Mouse (Mus musculus) midbrain, embryonic 15.5 days (tissue): Measurements from ENCODE around the gene Stbd1. TPM values are rescaled to one million over a fixed set of nuclear protein-coding genes. Genes with fewer than 3 reads are reported as not detected.

Source experiments
- ATAC-seq: fragments of 200-750 bp; cut with Nextera tagmentation; replicated peaks from 2 replicates; pipeline ENCODE4 v1.8.0; 2017; ENCODE audit warnings: moderate TSS enrichment
- H3K27ac ChIP-seq: fragments of 300-500 bp; sonication (generic); 2 replicates; pipeline ENCODE4 v1.5.1; 2015; ENCODE audit warnings: mild to moderate bottlenecking, inconsistent platforms
- H3K27me3 ChIP-seq: fragments of 300-500 bp; sonication (generic); replicated peaks from 2 replicates; pipeline ENCODE4 v1.6.1; 2015; ENCODE audit warnings: inconsistent platforms
- H3K36me3 ChIP-seq: fragments of 300-500 bp; sonication (generic); replicated peaks from 2 replicates; pipeline ENCODE4 v1.6.1; 2015; ENCODE audit warnings: inconsistent platforms
- H3K4me1 ChIP-seq: fragments of 300-500 bp; sonication (generic); 2 replicates; pipeline ENCODE4 v1.6.1; 2015; ENCODE audit warnings: inconsistent platforms
- H3K4me2 ChIP-seq: fragments of 300-500 bp; sonication (generic); 2 replicates; pipeline ENCODE4 v1.6.1; 2015; ENCODE audit warnings: inconsistent platforms, mild to moderate bottlenecking, moderate library complexity
- H3K4me3 ChIP-seq: fragments of 300-500 bp; sonication (generic); 2 replicates; pipeline ENCODE4 v1.5.1; 2015; ENCODE audit warnings: mild to moderate bottlenecking, inconsistent platforms
- H3K9ac ChIP-seq: fragments of 300-500 bp; sonication (generic); 2 replicates; pipeline ENCODE4 v1.6.1; 2015; ENCODE audit warnings: mild to moderate bottlenecking, inconsistent platforms
- H3K9me3 ChIP-seq: fragments of 300-500 bp; sonication (generic); 2 replicates; pipeline ENCODE4 v1.6.1; 2016; ENCODE audit warnings: inconsistent platforms
- WGBS: fragments of 180-500 bp; shearing (Covaris S2); methylation state at CpG from one replicate; pipeline ENCODE4 v1.1.7; 2015; ENCODE audit warnings: mixed read lengths; 5-methylcytosine and 5-hydroxymethylcytosine counted together
- polyA plus RNA-seq: library from polyadenylated mRNA; unstranded; fragments of >200 nt; fragmentation: Nextera tagmentation; extraction: Ambion mirVana; gene quantifications from 2 replicates; pipeline ENCODE4 v1.2.1, GENCODE M21; 2015

Gene Stbd1
- 4.8 and 6.1 TPM in 2 replicates for polyA plus RNA-seq

GRCm38 (mm10) chr5:92602691-92603690 is at the start of gene Stbd1:
Stbd1 (plus strand) TSS chr5:92603041.
- H3K9me3 ChIP-seq = no peaks in the 10 kb centered on the region
- H3K27me3 ChIP-seq = 0 out of 2 replicates have a peak, but pooled peaks cover 2% of the 10 kb centered on the region
- peak; percentile 93 for ATAC-seq
- H3K27ac ChIP-seq = no peak within 1 kb of the TSS
- peak within 1 kb of the TSS; percentile 94 for H3K4me2 ChIP-seq
- H3K36me3 ChIP-seq = no peaks in the 10 kb centered on the region
- peaks cover 5% of the 10 kb centered on the region; the same call in 1 of the 2 replicates for H3K4me1 ChIP-seq
- peak within 1 kb of the TSS; percentile 66 for H3K4me3 ChIP-seq
- peak within 1 kb of the TSS; percentile 65 for H3K9ac ChIP-seq
- WGBS = under 1% methylated on average over 64 of the region's 69 CpGs

DNA sequence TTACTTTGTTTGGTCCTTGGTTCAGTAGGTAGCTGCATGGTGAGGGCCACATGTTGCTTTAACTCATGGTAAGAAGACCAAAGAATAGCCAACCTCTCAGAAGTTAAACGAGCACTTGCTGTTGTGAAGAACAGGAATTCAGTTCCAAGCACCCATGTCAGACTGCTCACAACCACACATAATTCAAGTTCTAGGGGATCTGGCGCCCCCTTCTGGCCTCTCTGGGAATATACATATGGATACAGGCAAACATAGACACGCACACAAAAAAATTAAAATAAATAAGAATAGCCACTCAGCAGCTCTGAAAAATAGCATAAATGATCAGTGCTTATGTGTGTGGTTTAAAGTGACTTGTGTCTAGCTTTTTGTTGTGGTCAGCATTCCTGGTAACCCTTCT is 48.9 kb upstream of the Stbd1 start:
- no peaks in the 10 kb centered on the region for H3K4me1 ChIP-seq
- no peaks in the 10 kb centered on the region for H3K36me3 ChIP-seq
- no peak for ATAC-seq
- no peak overlapping the region for H3K4me2 ChIP-seq
- no peaks in the 10 kb centered on the region for H3K9me3 ChIP-seq
- no peak overlapping the region for H3K4me3 ChIP-seq
- no peak overlapping the region for H3K27ac ChIP-seq
- H3K27me3 ChIP-seq = no peaks in the 10 kb centered on the region
- no peak overlapping the region for H3K9ac ChIP-seq
- 76% methylated on average over 3 of the region's 3 CpGs for whole genome bisulfite sequencing

- H3K27me3 ChIP-seq = no peaks in the 10 kb centered on the region
- H3K4me1 ChIP-seq = no peaks in the 10 kb centered on the region
- no peak overlapping the region for H3K27ac ChIP-seq
- ATAC-seq = no peak
- H3K4me2 ChIP-seq = no peak overlapping the region
- H3K4me3 ChIP-seq = no peak overlapping the region
- WGBS = 78% methylated on average over 4 of the region's 4 CpGs
- H3K36me3 ChIP-seq = no peaks in the 10 kb centered on the region
- no peak overlapping the region for H3K9ac ChIP-seq
- H3K9me3 ChIP-seq = no peaks in the 10 kb centered on the region
Measured at GRCm38 (mm10) chr5:92554443-92554842, 48.4 kb upstream of the Stbd1 start.

GRCm38 (mm10) chr5:92554891-92555511 is 47.8 kb upstream of the Stbd1 start, which contains the start of gene Fam47e:
Fam47e (plus strand) TSS chr5:92555069.
- no peak within 1 kb of the TSS for H3K4me2 ChIP-seq
- no peaks in the 10 kb centered on the region for H3K36me3 ChIP-seq
- no peak; the same call in 1 of the 2 replicates for ATAC-seq
- H3K9ac ChIP-seq = no peak within 1 kb of the TSS
- no peaks in the 10 kb centered on the region for H3K4me1 ChIP-seq
- 72% methylated on average over 16 of the region's 16 CpGs for WGBS
- H3K27ac ChIP-seq = no peak within 1 kb of the TSS
- no peaks in the 10 kb centered on the region for H3K9me3 ChIP-seq
- H3K4me3 ChIP-seq = no peak within 1 kb of the TSS
- H3K27me3 ChIP-seq = no peaks in the 10 kb centered on the region

GRCm38 (mm10) chr5:92555905-92556304 is 46.9 kb upstream of the Stbd1 start:
- no peaks in the 10 kb centered on the region for H3K9me3 ChIP-seq
- H3K4me2 ChIP-seq = no peak overlapping the region
- no peaks in the 10 kb centered on the region for H3K36me3 ChIP-seq
- no peak overlapping the region for H3K27ac ChIP-seq
- H3K27me3 ChIP-seq = no peaks in the 10 kb centered on the region
- no peaks in the 10 kb centered on the region for H3K4me1 ChIP-seq
- 100% methylated on average over 1 of the region's 1 CpGs for WGBS
- no peak overlapping the region for H3K9ac ChIP-seq
- no peak overlapping the region for H3K4me3 ChIP-seq
- no peak for ATAC-seq

- whole genome bisulfite sequencing = 91% methylated on average over 1 of the region's 1 CpGs
- Histone ChIP-seq H3K9ac (no peak overlapping the region), H3K9me3 (no peaks in the 10 kb centered on the region), H3K4me2 (no peak overlapping the region), H3K27me3 (no peaks in the 10 kb centered on the region), H3K27ac (no peak overlapping the region), H3K36me3 (no peaks in the 10 kb centered on the region), H3K4me1 (no peaks in the 10 kb centered on the region), H3K4me3 (no peak overlapping the region)
- ATAC-seq = no peak
Measured at GRCm38 (mm10) chr5:92557508-92557907, 45.3 kb upstream of the Stbd1 start.

DNA sequence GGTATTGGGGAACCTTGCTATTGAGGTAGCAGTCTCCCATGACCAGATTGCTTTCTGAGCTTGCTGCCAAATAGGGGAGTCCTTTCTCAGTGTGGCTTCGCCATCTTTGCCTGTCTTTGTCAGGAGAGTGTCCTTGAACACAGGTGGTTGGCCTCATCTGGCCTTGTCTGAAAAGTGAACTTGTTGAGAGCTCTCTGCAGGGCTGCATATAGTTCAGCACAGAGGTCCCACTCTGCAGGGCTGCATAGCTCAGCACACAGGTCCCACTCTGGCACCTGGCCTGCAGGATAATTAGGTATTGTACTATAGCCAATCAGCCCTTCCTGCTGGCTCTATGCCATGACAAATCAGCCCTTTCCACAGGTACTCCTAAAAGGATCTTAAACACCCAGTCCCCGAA is 42.6 kb upstream of the Stbd1 start:
- Histone ChIP-seq H3K27me3 (no peaks in the 10 kb centered on the region), H3K27ac (no peak overlapping the region), H3K9ac (no peak overlapping the region), H3K4me2 (no peak overlapping the region), H3K36me3 (no peaks in the 10 kb centered on the region), H3K4me3 (no peak overlapping the region), H3K9me3 (no peaks in the 10 kb centered on the region), H3K4me1 (no peaks in the 10 kb centered on the region)
- 82% methylated on average over 2 of the region's 2 CpGs for WGBS
- no peak for ATAC-seq

DNA sequence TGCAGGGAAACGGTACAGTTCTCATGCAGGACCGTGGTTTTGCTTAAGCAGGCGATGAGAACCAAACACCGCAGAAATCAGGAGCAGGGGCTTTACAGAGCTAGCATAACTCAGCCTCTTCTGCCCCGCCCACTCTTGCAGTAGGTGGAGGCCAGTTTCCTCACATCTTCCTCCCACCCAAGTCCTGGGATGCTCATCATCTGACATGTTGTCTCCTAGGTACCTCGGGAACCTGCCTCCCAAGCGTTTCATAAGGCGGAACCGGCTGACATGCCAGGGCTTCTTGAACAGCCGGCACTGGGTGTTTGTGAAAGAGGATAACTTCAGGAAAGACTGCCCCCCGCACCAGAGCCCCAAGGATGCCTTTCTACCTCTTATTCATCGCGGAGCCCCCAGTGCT is 40.8 kb upstream of the Stbd1 start:
- H3K4me2 ChIP-seq = no peak overlapping the region
- H3K27me3 ChIP-seq = no peaks in the 10 kb centered on the region
- H3K4me1 ChIP-seq = no peaks in the 10 kb centered on the region
- no peaks in the 10 kb centered on the region for H3K36me3 ChIP-seq
- WGBS = 83% methylated on average over 13 of the region's 13 CpGs
- no peak overlapping the region for H3K4me3 ChIP-seq
- H3K9ac ChIP-seq = no peak overlapping the region
- no peak overlapping the region for H3K27ac ChIP-seq
- ATAC-seq = no peak
- H3K9me3 ChIP-seq = no peaks in the 10 kb centered on the region

GRCm38 (mm10) chr5:92571232-92571631 is 31.6 kb upstream of the Stbd1 start:
- Histone ChIP-seq H3K9ac (no peak overlapping the region), H3K9me3 (no peaks in the 10 kb centered on the region), H3K27ac (no peak overlapping the region), H3K27me3 (no peaks in the 10 kb centered on the region), H3K4me3 (no peak overlapping the region), H3K4me2 (no peak overlapping the region), H3K36me3 (no peaks in the 10 kb centered on the region), H3K4me1 (no peaks in the 10 kb centered on the region)
- no peak for ATAC-seq
- 91% methylated on average over 4 of the region's 4 CpGs for WGBS

DNA sequence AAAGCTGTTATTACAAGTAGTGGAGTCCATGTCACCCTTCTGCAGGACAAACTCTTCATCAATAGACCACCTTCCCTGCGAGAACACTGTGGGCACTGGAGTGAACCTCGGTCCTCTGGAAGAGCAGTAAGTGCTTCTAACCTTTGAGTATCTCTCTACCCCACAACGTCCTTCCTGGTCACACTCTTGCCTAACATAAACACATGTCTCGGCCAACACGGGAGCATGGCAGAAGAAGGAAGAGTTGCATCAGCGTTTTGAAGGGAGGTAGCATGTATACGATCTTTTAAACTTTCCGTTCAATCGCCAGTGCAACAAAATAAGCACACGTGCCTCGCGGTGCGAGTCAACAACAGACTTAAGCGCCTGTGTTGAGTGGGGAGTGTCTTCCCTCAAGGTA is 23.3 kb upstream of the Stbd1 start:
- H3K27ac ChIP-seq = no peak overlapping the region
- no peaks in the 10 kb centered on the region for H3K9me3 ChIP-seq
- WGBS = 90% methylated on average over 14 of the region's 14 CpGs
- no peaks in the 10 kb centered on the region for H3K4me1 ChIP-seq
- no peaks in the 10 kb centered on the region for H3K27me3 ChIP-seq
- no peak overlapping the region for H3K9ac ChIP-seq
- no peaks in the 10 kb centered on the region for H3K36me3 ChIP-seq
- no peak for ATAC-seq
- no peak overlapping the region for H3K4me3 ChIP-seq
- H3K4me2 ChIP-seq = no peak overlapping the region

GRCm38 (mm10) chr5:92585932-92586331 is 16.9 kb upstream of the Stbd1 start:
- H3K4me1 ChIP-seq = no peaks in the 10 kb centered on the region
- H3K9ac ChIP-seq = no peak overlapping the region
- no peaks in the 10 kb centered on the region for H3K36me3 ChIP-seq
- no peak overlapping the region for H3K4me3 ChIP-seq
- H3K4me2 ChIP-seq = no peak overlapping the region
- ATAC-seq = no peak
- H3K27ac ChIP-seq = no peak overlapping the region
- no peaks in the 10 kb centered on the region for H3K27me3 ChIP-seq
- WGBS = 70% methylated on average over 10 of the region's 10 CpGs
- no peaks in the 10 kb centered on the region for H3K9me3 ChIP-seq

DNA sequence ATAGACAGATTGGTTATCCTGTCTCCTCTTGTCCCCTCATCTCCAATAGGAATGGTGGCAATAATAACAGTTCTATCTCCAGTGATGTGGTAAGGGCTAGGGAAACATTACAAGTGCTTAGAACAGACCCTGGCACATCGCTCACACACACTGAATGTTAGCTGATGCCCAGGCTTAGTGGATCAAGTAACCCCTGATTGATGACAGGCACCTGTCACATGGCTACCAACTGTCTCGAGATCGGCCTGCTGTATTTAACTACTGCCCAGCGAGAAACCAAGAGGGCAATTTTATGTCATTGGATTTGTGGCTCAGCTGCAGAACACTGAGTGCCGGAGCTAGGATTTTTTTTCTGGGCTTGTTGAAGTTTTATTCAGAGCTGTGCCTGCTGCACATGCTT is 7.8 kb upstream of the Stbd1 start:
- ATAC-seq = no peak
- Histone ChIP-seq H3K27me3 (no peaks in the 10 kb centered on the region), H3K4me2 (no peak overlapping the region), H3K36me3 (no peaks in the 10 kb centered on the region), H3K4me3 (no peak overlapping the region), H3K4me1 (no peaks in the 10 kb centered on the region), H3K9ac (no peak overlapping the region), H3K9me3 (no peaks in the 10 kb centered on the region), H3K27ac (no peak overlapping the region)
- 86% methylated on average over 5 of the region's 5 CpGs for WGBS
